Mouse (Mus musculus): ENCODE results near the gene St5. TPM values are rescaled to one million over a fixed set of nuclear protein-coding genes. Genes with fewer than 3 reads are reported as not detected.

The St5 gene
- polyA plus RNA-seq, 1 experiment from 2014 or later, result 50.5 TPM

GRCm38 (mm10) chr7:109532691-109533090, 170.7 kb downstream of the St5 start:
- no peak overlapping the region for H3K27ac ChIP-seq
- 0 out of 2 replicates have a peak, but pooled peaks cover 3% of the 10 kb centered on the region for H3K4me1 ChIP-seq
- no peak for ATAC-seq (ENCODE audit: insufficient number of reproducible peaks, insufficient read depth, low FRiP score, low TSS enrichment)
- no peak overlapping the region for H3K9ac ChIP-seq
- 84% methylated on average over 3 of the region's 3 CpGs for WGBS
- H3K4me2 ChIP-seq (replicated peaks), result no peak overlapping the region
- H3K4me3 ChIP-seq, result no peak overlapping the region
- no peaks in the 10 kb centered on the region for H3K9me3 ChIP-seq
- peaks cover 43% of the 10 kb centered on the region for H3K36me3 ChIP-seq
- H3K27me3 ChIP-seq, result no peaks in the 10 kb centered on the region

GRCm38 (mm10) chr7:109531501-109531900, 171.9 kb downstream of the St5 start:
- 87% methylated on average over 5 of the region's 5 CpGs for WGBS
- ATAC-seq (ENCODE audit: insufficient number of reproducible peaks, insufficient read depth, low FRiP score, low TSS enrichment), result no peak
- no peak overlapping the region for H3K9ac ChIP-seq
- H3K27ac ChIP-seq, result no peak overlapping the region
- peaks cover 47% of the 10 kb centered on the region for H3K36me3 ChIP-seq
- no peaks in the 10 kb centered on the region for H3K27me3 ChIP-seq
- H3K4me1 ChIP-seq, result 0 out of 2 replicates have a peak, but pooled peaks cover under 1% of the 10 kb centered on the region
- no peak overlapping the region for H3K4me2 ChIP-seq (replicated peaks)
- H3K9me3 ChIP-seq, result no peaks in the 10 kb centered on the region
- H3K4me3 ChIP-seq, result no peak overlapping the region

- H3K9me3 ChIP-seq, result no peaks in the 10 kb centered on the region
- H3K4me3 ChIP-seq, result no peak overlapping the region
- WGBS, result 79% methylated on average over 2 of the region's 2 CpGs
- H3K27me3 ChIP-seq, result no peaks in the 10 kb centered on the region
- H3K4me2 ChIP-seq (replicated peaks), result no peak overlapping the region
- no peaks in the 10 kb centered on the region for H3K4me1 ChIP-seq
- H3K27ac ChIP-seq, result no peak overlapping the region
- H3K36me3 ChIP-seq, result peaks cover 44% of the 10 kb centered on the region
- no peak overlapping the region for H3K9ac ChIP-seq
- ATAC-seq (ENCODE audit: insufficient number of reproducible peaks, insufficient read depth, low FRiP score, low TSS enrichment), result no peak
Measured at GRCm38 (mm10) chr7:109529741-109530140, 173.7 kb downstream of the St5 start.

DNA sequence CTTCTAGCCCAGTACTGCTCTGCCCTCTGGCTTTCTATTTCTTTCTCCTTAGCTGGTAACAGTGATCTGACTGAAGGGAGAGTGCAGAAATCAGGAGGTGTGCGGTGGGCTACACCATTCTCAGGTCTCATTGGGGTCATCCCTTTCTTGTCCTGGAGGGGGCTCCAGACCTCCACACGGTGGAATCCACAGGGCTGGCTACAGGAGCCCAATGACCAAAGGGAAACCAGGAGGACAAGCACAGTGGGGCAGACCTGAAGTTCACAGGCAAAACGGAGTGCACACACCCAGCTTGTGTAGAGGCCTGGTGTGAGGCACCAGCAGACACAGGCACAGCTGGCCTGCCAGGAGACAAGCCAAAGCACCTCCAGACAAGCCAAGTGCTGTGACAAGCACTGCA, 175.0 kb downstream of the St5 start:
- Histone ChIP-seq H3K4me2 (replicated peaks) (no peak overlapping the region), H3K9ac (no peak overlapping the region), H3K36me3 (peaks cover 49% of the 10 kb centered on the region), H3K4me1 (no peaks in the 10 kb centered on the region), H3K27ac (no peak overlapping the region), H3K4me3 (no peak overlapping the region), H3K27me3 (no peaks in the 10 kb centered on the region), H3K9me3 (no peaks in the 10 kb centered on the region)
- ATAC-seq (ENCODE audit: insufficient number of reproducible peaks, insufficient read depth, low FRiP score, low TSS enrichment), result peak; percentile 65; the same call in 1 of the 2 replicates
- 10% methylated on average over 3 of the region's 3 CpGs for WGBS

GRCm38 (mm10) chr7:109527536-109527935, 175.9 kb downstream of the St5 start:
- Histone ChIP-seq H3K27ac (no peak overlapping the region), H3K4me2 (replicated peaks) (no peak overlapping the region), H3K9me3 (no peaks in the 10 kb centered on the region), H3K27me3 (no peaks in the 10 kb centered on the region), H3K4me1 (no peaks in the 10 kb centered on the region), H3K36me3 (peaks cover 54% of the 10 kb centered on the region), H3K9ac (no peak overlapping the region), H3K4me3 (no peak overlapping the region)
- no peak for ATAC-seq (ENCODE audit: insufficient number of reproducible peaks, insufficient read depth, low FRiP score, low TSS enrichment)
- WGBS, result 55% methylated on average over 3 of the region's 3 CpGs

- no peak overlapping the region for H3K4me2 ChIP-seq (replicated peaks)
- H3K27me3 ChIP-seq, result no peaks in the 10 kb centered on the region
- ATAC-seq (ENCODE audit: insufficient number of reproducible peaks, insufficient read depth, low FRiP score, low TSS enrichment), result no peak
- H3K9me3 ChIP-seq, result no peaks in the 10 kb centered on the region
- no peak overlapping the region for H3K9ac ChIP-seq
- H3K27ac ChIP-seq, result no peak overlapping the region
- H3K36me3 ChIP-seq, result peaks cover 57% of the 10 kb centered on the region
- 75% methylated on average over 16 of the region's 16 CpGs for WGBS
- peaks cover 3% of the 10 kb centered on the region; the same call in 1 of the 2 replicates for H3K4me1 ChIP-seq
- H3K4me3 ChIP-seq, result no peak overlapping the region
Measured at GRCm38 (mm10) chr7:109525740-109526663, 177.4 kb downstream of the St5 start.

DNA sequence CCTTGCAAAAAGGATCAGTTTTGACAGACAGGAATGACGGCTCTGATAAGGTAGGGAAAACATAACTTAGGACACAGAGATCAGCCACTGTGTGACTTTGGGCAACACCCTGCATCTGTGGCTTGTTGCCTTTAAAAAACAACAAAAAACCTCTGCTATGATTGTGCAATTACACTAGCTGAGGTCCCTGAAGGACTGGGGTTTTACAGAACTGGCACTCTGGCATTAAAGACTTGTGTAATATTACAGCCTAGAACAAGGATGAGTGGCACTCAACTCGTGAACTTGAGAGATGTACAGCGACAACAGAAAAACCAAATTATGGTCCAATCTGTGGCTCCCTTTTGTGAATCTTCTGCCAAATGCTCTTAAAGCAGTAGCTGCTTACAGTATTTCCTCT, 178.6 kb downstream of the St5 start:
- ATAC-seq (ENCODE audit: insufficient number of reproducible peaks, insufficient read depth, low FRiP score, low TSS enrichment), result no peak
- H3K4me1 ChIP-seq, result peaks cover 16% of the 10 kb centered on the region
- no peak overlapping the region for H3K4me2 ChIP-seq (replicated peaks)
- H3K27me3 ChIP-seq, result no peaks in the 10 kb centered on the region
- WGBS, result 83% methylated on average over 3 of the region's 3 CpGs
- H3K27ac ChIP-seq, result no peak overlapping the region; the same call in 1 of the 2 replicates
- no peaks in the 10 kb centered on the region for H3K9me3 ChIP-seq
- H3K9ac ChIP-seq, result no peak overlapping the region
- H3K36me3 ChIP-seq, result peaks cover 54% of the 10 kb centered on the region
- no peak overlapping the region for H3K4me3 ChIP-seq

DNA sequence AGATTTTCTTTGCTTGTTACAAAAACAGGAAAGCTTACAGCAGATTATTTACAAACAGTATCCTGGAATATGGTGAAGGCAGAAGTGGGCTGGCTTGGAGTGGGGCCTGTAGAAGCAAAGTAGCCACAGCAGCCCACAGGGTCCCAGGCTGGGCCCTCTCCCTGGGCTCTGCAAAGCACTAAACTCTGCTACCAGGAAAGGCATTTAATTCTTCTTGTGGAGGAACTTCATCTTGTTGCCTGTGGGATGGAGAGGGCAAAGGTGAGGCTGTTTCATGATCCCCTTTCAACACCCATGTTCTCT, 179.0 kb downstream of the St5 start:
- H3K9ac ChIP-seq, result no peak overlapping the region
- H3K36me3 ChIP-seq, result peaks cover 54% of the 10 kb centered on the region
- H3K4me3 ChIP-seq, result no peak overlapping the region
- no peaks in the 10 kb centered on the region for H3K27me3 ChIP-seq
- H3K4me2 ChIP-seq (replicated peaks), result no peak overlapping the region
- H3K9me3 ChIP-seq, result no peaks in the 10 kb centered on the region
- peaks cover 16% of the 10 kb centered on the region for H3K4me1 ChIP-seq
- no peak overlapping the region; the same call in 1 of the 2 replicates for H3K27ac ChIP-seq
- no peak for ATAC-seq (ENCODE audit: insufficient number of reproducible peaks, insufficient read depth, low FRiP score, low TSS enrichment)

GRCm38 (mm10) chr7:109523741-109524441, 179.5 kb downstream of the St5 start:
- peaks cover 54% of the 10 kb centered on the region for H3K36me3 ChIP-seq
- WGBS, result 52% methylated on average over 6 of the region's 6 CpGs

GRCm38 (mm10) chr7:109523304-109523703, 180.1 kb downstream of the St5 start:
- H3K4me1 ChIP-seq, result peaks cover 16% of the 10 kb centered on the region
- peaks cover 54% of the 10 kb centered on the region for H3K36me3 ChIP-seq
- no peaks in the 10 kb centered on the region for H3K9me3 ChIP-seq
- H3K4me3 ChIP-seq, result no peak overlapping the region
- no peaks in the 10 kb centered on the region for H3K27me3 ChIP-seq
- no peak overlapping the region for H3K27ac ChIP-seq
- no peak overlapping the region for H3K9ac ChIP-seq
- H3K4me2 ChIP-seq (replicated peaks), result no peak overlapping the region
- WGBS, result 50% methylated on average over 2 of the region's 2 CpGs
- ATAC-seq (ENCODE audit: insufficient number of reproducible peaks, insufficient read depth, low FRiP score, low TSS enrichment), result no peak

More at GRCm38 (mm10) chr7:109523741-109524441, 179.5 kb downstream of the St5 start:
- Histone ChIP-seq H3K4me2 (replicated peaks) (no peak overlapping the region), H3K9me3 (no peaks in the 10 kb centered on the region), H3K27me3 (no peaks in the 10 kb centered on the region), H3K4me1 (peaks cover 16% of the 10 kb centered on the region), H3K4me3 (no peak overlapping the region), H3K27ac (peak overlapping the region; percentile 13; the same call in 1 of the 2 replicates), H3K9ac (no peak overlapping the region)
- no peak for ATAC-seq (ENCODE audit: insufficient number of reproducible peaks, insufficient read depth, low FRiP score, low TSS enrichment)

DNA sequence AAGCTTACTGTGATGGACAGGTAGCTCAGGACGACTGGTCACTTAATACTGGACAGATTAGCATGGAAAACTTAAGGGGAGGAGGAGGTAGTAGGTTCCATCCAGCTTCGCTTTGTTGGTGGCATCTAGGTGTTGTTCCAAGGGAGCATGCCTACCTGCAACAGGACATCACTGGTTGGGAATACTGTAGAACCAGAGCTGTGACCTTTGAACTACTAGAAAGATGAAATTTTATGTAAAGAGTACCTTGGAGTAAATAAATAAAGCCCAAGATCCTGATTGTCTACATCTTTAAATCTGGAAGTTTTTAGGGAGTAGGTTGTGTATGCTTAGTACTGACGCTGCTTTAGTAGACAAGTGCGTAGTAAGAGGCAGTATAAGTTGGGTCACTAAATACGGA, 181.3 kb downstream of the St5 start:
- Histone ChIP-seq H3K27ac (no peak overlapping the region), H3K27me3 (no peaks in the 10 kb centered on the region), H3K9me3 (no peaks in the 10 kb centered on the region), H3K4me2 (replicated peaks) (no peak overlapping the region), H3K36me3 (peaks cover 48% of the 10 kb centered on the region), H3K4me3 (no peak overlapping the region), H3K4me1 (peaks cover 20% of the 10 kb centered on the region), H3K9ac (no peak overlapping the region)
- no peak for ATAC-seq (ENCODE audit: insufficient number of reproducible peaks, insufficient read depth, low FRiP score, low TSS enrichment)
- WGBS, result 78% methylated on average over 5 of the region's 5 CpGs

GRCm38 (mm10) chr7:109519936-109520335, 183.5 kb downstream of the St5 start:
- Histone ChIP-seq H3K4me1 (peaks cover 20% of the 10 kb centered on the region), H3K36me3 (peaks cover 44% of the 10 kb centered on the region), H3K9ac (peak overlapping the region; percentile 92), H3K4me2 (replicated peaks) (peak overlapping the region; percentile 88), H3K27me3 (no peaks in the 10 kb centered on the region), H3K4me3 (peak overlapping the region; percentile 66), H3K27ac (peak overlapping the region; percentile 86), H3K9me3 (no peaks in the 10 kb centered on the region)
- no peak for ATAC-seq (ENCODE audit: insufficient number of reproducible peaks, insufficient read depth, low FRiP score, low TSS enrichment)
- 4% methylated on average over 10 of the region's 10 CpGs for WGBS
